Mouse (Mus musculus) embryonic stem cell, embryonic (primary cell): ENCODE results near the gene Ednrb.

ENCODE experiments used
- CTCF ChIA-PET, 4 experiments: fragments of 300-600 bp in 2 of 4; fragments of 350-600 bp in 2 of 4; sonication (Branson Sonifier 250); formaldehyde crosslinking; loops; one replicate each; lab custom pipeline; 2022; ENCODE audit warnings: inconsistent platforms in 2 of 4; lab: Charles Lee
- POLR2A ChIA-PET, 4 experiments: fragments of 300-600 bp in 2 of 4; fragments of 350-600 bp in 2 of 4; sonication (Branson Sonifier 250); formaldehyde crosslinking; loops; one replicate each; lab custom pipeline; 2022; ENCODE audit warnings: antibody characterized with exemption in 4 of 4, inconsistent platforms in 1 of 4; lab: Charles Lee

The Ednrb gene

DNA sequence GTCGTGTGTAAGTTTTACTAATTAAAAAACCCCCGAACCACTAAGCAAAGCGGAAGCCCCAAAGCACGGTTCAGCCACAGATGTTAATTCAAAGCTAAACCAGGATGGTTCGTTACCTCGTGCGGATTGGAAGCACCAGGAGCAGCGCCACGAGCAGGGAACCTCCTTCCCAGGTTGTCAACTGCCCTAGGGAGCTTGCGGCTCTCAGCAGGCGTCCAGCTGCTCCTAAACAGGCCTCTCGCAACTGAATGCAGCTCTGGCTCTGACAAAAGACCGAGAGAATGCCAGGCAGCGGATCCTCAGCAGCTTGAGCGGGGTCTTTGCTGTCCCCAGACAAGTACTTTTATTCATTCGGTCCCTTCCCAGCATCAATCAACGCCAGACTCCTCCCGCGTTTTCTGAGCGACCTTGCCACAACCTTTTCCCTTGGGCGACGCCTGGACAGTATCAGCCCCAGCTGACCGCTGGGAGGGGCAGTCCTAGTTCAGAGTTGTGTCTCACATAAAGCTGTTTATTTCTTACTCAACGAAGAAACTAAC is at the start of gene Ednrb:
Ednrb (minus strand) TSS at position 392 of the 539 bp plus-strand sequence.
- CTCF ChIA-PET = interaction anchor here in 1 of 4 experiments (0.6 kb wide), 2 partner anchors 124 to 129 kb away, joined by 3 to 5 read pairs; no protein-coding TSS in a partner anchor
- POLR2A ChIA-PET = interaction anchor here in 1 of 4 experiments (1.4 kb wide), 1 partner anchor 8 kb away, joined by 3 read pairs; no protein-coding TSS in a partner anchor

DNA sequence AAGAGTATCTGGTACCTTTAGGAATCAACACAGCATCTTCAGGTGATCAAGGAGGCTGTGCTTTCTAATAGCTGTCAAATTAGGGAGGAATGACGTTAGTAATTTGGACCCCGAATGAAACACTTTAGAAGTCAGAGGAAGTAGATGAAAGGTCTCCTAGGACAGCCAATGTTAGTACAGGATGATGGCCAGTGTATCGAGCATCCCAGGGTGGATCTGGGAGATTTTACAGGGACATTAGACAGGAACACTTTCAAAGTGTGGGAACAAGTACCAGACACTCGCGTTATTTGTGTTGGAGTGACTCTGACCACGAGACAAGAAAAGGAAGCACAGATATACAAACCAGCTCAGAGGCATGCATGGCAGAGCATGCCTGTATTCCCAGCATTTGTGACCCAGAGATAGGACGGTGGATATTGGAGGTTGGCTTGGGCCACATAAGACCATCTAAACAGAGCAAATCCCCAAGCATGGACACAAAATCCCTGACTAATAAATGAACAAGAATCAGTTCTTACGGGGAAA is 48.3 kb upstream of the Ednrb start:
- CTCF ChIA-PET = interaction anchor here in 1 of 4 experiments (0.6 kb wide), 1 partner anchor 11 kb away, joined by 3 read pairs; no protein-coding TSS in a partner anchor
- POLR2A ChIA-PET = no interaction called here

DNA sequence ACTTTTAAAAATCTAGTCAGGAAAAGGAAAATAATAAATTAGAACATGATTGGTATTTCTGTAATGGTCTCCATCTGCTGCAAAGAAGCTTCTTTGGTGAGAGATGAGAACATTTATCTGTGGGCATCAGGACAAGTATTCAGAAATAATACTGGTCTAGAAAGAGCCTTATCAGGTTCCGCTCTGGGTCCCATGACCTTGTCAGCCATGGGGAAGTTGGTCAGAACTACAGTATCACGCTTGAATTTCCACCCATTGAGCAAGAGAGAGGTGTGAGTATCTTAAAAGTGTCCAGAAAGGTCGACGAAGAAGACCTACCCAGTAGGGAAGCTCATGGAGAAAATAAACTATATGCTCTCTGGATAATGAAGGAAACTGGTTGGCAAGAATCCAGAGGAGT is 46.6 kb upstream of the Ednrb start:
- CTCF ChIA-PET = interaction anchor here in 1 of 4 experiments (0.6 kb wide), 1 partner anchor 333 kb away, joined by 5 read pairs; no protein-coding TSS in a partner anchor
- POLR2A ChIA-PET = interaction anchor here in 1 of 4 experiments (0.6 kb wide), 1 partner anchor 58 kb away, joined by 3 read pairs; no protein-coding TSS in a partner anchor

DNA sequence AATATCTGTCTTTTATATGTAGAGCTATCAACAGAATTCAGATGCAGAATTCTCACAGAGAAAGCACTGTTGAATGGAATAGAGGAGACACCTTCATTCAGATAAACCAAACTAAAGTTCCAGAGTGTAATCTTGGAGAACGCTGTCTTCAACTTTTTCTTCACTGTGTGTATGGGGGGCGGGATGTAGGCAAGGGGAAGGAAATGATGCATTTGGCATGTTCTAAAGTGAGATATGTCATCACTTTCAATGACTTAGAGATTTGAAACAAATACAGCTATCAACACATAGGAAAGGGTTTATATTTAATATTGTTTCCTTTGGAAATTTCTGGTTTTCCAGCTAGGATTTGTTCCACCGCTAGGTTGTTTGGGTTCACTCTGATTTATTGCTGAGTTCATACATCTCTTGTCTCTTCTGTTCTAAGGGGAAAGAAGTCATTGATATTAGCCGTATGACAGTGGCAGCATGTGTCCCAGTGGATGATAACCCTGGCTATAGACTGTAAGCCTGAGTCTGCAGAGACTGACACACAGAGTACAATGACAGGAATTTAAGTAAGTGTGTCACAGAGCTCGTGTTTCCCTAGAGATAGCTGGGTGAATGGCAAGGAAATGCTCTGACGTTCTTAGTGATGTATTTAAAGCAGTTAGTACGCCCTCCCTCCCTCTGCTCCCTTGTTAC is 40.8 kb upstream of the Ednrb start:
- CTCF ChIA-PET = no interaction called here
- POLR2A ChIA-PET = no interaction called here

DNA sequence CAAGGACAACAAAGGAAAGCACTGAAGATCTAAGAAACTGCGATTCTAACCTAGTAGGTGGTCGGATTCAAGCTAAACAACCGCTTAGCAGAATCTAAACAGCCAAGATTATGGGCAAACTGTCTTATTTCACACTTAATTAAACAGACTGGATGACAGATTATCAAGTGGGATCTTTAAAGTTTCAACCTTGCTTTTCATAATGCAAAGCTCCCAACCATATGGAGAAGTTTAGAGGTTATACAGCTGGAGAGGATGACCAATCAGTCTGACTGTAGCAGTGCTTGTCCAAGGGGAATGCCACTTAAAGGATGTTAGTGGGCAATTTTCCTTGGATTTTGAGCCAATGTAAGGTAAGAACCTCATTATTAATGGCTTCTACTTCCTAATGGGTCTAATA is 38.7 kb upstream of the Ednrb start:
- POLR2A ChIA-PET = no interaction called here
- CTCF ChIA-PET = no interaction called here

DNA sequence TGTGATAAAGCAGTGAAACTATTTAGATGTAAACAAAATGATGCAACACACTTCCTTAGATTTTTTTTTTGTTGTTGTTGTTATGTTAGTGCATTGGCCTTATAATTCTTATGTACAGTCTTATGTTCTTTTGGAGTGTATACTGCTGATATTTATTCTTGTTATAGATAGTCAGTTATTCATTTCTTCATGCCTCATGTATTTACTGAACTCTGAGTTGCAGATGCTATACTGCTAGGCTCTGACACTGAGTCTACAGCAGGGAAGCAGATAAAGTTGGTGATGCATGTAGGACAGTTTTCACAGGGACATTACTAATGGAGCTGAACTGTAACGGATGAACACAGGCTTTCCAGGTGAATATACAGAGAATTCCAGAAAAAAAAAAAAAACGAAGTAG is 32.9 kb upstream of the Ednrb start:
- CTCF ChIA-PET = no interaction called here
- POLR2A ChIA-PET = no interaction called here

DNA sequence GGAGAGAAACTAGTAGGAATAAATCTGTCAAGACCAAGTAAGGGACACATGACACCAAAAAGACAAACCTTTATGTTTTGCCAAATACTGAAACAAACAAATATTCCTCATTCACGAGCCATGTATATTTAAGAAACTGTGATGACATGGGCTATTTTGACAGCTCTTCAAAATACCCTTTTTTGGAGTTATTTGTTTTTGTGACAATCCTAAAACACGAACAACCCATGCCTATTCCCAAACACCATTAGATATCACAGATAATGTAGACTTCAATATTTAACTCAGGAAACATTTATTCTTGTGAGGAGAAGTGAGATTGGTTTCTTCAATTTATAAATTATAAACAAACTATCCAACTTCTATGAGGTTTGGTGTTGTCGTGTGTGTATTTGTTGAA is 32.4 kb upstream of the Ednrb start:
- ChIA-PET CTCF (no interaction called here), POLR2A (no interaction called here)

DNA sequence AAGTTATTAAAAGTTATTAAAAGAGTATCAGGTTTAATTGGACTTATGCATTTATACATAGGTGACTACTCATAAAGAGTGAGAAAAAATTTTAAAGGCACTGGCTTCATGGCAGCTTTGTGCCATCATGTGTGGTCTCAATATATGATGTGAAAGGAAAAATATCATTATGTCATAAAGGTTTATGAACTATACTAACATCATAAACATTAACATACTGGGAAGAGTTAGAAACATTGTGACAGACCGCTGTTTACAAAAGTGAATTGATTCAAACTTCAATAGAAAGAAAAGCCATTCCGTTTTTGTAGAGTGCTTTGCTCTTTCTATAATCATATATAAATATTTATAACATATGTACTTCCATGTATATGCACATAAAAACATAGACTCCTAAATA is 22.4 kb upstream of the Ednrb start:
- ChIA-PET POLR2A (no interaction called here), CTCF (no interaction called here)

DNA sequence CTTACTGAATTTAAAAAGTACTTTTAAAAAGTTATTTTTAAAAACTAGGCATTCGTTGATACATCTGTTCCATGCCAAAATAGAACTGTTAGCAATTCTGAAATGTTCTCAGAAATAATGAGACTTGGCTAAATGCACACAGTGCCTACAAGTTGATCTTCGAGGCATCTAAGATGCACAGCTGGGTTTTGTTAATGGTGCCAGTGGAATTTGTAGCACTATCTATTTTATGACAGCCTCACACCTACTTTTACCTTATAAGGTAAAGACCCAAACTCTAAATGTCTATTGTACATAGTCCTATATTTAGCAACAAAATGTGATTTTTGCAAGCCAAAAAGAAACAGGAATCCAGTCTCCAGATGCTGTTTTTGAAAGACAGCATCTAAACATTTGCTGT is 21.0 kb upstream of the Ednrb start:
- ChIA-PET CTCF (no interaction called here), POLR2A (no interaction called here)

DNA sequence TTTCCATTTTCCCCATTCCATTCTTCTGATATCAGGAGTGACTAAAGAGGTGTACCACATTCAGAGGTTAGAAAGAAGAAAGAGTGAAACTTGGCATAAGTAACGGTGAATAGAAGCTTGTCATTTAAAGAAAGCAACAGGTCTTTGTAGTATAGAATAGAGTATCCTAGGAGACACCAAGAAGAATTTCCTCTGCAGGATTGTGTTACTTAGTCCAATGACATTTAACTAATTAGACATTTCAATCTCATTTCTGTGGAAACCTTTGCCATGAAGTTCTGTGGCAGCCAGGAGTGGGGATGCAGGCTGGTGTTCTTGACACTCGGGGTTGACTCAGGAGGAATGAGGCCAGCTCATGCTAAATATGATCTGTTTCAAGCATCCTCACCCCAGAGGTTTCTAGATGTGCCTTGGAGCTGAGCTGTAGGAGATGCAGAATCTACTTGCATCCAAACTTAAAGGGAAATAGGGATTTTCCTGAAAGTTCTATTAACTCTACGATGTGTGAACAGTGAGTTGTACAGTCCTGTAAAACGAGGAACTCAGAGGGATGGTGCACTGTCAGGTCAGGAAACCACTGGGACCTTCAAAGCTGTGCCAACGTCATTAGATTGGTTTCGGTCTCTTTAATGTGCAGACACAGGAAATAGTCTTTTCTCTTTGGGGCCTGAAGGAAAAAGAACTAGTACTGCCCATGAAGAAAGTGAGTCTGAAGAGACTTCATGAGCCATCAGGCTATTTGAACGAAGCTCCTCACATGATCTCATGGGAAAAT is 6.1 kb upstream of the Ednrb start:
- CTCF ChIA-PET = no interaction called here
- POLR2A ChIA-PET = no interaction called here

DNA sequence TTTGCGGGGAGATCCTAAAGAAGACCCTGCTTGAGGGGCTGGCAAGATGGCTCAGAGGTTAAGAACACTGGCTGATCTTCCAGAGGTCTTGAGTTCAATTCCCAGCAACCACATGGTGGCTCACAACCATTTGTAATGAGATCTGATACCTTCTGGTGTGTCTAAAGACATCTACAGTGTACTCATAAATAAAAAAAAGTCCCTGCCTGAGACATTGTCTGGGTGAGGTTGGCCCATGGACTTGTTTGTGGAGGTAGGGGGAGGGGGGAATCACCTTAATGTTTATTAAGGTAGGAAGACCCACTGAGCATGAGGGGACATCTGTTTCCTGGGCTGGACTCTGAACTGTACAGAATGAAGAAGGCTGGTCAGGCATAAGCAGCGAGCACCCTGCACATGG is 1.5 kb upstream of the Ednrb start:
- CTCF ChIA-PET = no interaction called here
- POLR2A ChIA-PET = no interaction called here

DNA sequence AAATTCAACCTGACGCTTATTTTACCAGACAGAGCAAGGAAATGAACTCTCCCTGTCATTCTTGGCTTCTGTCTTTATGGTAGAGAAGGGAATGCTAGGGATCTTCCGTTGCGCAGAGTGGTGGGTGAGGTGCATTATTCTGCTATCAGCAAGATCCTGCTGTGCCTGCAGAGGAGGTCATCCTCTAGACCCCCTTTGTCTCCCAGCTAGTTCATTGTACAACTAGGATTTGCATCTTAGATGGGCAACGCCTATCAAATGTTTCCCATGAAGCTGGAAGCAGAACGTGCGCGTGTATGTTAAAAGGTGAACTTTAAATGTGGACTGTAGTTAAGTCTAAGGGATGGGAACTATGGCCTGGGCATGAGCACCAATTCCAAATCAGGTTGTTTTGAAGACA is 742 bp upstream of the Ednrb start:
- ChIA-PET CTCF (interaction anchor here in 1 of 4 experiments (0.6 kb wide), 1 partner anchor 130 kb away, joined by 3 read pairs; no protein-coding TSS in a partner anchor), POLR2A (interaction anchor here in 1 of 4 experiments (1.4 kb wide), 1 partner anchor 9 kb away, joined by 3 read pairs; no protein-coding TSS in a partner anchor)

DNA sequence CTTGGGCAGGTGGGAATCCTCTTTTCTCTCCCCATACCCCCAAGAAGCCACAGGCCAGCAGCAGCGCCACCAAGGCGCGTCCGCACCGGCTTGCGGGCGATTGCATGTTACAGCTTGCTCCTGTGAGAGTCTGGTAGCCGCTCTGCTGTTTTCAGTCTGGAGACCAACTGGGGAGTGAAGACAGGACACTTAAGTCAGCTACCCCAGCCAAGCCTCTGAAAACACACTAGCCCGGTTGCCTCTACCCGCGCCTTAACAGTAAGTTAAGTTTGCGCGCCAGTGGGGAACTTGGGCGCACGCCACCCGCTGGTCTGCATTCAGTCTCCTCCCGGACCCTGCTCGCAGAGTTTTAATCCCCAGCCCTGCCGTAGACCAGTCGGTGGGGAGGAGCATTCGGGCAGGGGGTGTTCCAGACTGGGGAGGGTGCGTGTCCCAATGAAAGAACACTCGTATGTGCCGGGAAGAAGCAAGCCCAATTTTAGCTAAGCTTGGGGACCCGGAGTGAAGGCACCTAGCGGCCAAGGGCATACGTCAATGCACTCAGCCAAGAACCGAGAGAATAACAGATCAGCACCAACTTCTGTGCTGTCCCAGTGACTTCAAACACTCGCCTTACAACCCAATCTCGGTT is 716 bp downstream of the Ednrb start:
- ChIA-PET CTCF (interaction anchor here in 2 of 4 experiments (0.5 to 0.6 kb wide), 2 partner anchors 117 to 134 kb away, joined by 3 to 5 read pairs; no protein-coding TSS in a partner anchor), POLR2A (interaction anchor here in 1 of 4 experiments (1.4 kb wide), 1 partner anchor 8 kb away, joined by 3 read pairs; no protein-coding TSS in a partner anchor)

DNA sequence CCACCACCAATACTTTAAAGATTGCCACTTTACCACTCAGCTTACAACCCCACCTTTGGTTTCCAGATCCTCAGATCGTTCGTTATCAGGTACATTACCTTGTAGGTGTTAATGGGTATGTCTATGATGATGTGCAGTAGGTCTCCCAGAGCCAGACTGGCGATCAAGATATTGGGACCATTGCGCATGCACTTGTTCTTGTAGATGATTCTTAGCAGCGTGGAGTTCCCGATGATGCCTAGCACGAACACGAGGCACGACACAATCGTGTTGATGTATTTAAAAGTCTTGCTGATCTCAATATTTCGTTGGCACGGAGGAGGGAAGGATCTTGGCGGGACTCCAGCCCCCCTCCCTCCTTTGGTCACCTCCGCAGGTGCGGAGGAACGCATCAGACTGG is 1.3 kb downstream of the Ednrb start:
- CTCF ChIA-PET = interaction anchor here in 1 of 4 experiments (0.6 kb wide), 1 partner anchor 133 kb away, joined by 3 read pairs; no protein-coding TSS in a partner anchor
- POLR2A ChIA-PET = no interaction called here

DNA sequence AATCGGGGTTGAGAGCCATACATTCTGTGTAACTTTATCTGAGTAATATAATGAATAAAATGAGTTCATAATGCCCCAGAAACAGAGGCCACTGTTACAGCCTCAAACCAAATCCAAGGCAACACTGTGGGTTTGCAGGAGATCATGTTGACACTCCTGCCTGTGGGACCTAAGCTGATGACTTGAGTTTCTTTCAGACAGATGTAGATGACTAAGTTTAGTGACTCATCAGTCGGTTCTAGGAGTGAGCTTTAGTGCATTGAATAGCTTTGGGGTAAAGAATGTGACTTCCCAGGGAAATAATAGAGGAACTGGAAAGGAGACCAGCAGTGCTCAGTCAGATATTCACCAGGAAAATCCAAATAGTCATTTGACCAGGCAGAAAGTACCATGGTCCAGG is 3.8 kb downstream of the Ednrb start:
- CTCF ChIA-PET = no interaction called here
- POLR2A ChIA-PET = no interaction called here

DNA sequence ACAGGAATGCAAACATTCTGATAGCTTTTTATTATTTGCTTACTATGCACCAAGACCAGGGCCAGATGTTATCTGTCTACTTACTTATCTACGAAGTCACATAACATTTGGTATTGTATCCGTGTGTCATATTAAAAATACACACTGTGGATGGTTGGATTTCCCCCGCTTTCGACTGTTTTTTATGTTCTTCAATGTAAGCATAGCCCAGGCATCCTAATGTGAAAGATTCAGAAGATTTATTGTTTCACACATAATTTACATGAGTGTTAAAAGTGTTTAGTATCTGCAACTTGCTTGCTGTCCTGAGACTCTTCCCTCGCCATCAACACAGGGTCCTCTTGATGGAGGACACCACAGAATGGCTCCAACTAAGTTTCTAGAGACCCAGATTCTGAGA is 5.3 kb downstream of the Ednrb start:
- ChIA-PET CTCF (no interaction called here), POLR2A (no interaction called here)

DNA sequence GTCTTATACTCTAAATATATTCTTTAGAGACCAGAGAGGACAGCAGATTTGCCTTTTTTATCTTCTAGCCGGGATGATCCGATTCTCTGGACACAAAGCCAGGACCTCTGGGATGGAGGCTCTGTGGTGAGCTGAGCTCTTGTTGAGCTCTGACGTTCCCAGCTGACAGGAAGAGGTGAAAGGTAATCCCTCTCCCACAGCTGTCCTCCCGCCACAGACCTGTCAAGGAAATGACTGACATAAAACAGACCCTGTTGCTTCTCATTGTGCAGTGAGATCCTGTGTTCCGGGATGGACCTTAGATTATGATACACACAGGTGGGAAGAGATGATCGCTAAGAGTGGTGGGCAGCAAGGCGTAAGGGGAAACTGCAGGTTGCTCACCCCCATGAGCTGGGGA is 9.6 kb downstream of the Ednrb start:
- CTCF ChIA-PET = no interaction called here
- POLR2A ChIA-PET = no interaction called here

DNA sequence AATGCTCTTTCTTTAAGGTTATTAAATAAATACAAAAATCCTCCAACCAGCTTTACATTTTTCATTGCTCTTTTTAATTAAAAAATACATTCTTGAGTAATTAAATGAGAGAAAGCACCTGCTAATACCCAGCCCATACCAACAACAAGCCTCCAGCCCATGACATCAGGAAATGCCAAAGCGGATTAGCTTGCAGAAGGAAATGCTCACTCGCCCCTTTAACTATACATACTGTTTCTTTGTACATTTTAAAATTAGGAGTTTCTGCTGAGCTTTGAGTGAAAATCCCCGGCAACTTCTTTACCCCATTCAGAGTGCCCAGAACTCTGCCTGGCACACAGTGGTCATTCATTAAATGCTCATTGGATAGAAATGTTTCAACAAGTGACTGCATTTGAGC is 10.1 kb downstream of the Ednrb start:
- CTCF ChIA-PET = no interaction called here

DNA sequence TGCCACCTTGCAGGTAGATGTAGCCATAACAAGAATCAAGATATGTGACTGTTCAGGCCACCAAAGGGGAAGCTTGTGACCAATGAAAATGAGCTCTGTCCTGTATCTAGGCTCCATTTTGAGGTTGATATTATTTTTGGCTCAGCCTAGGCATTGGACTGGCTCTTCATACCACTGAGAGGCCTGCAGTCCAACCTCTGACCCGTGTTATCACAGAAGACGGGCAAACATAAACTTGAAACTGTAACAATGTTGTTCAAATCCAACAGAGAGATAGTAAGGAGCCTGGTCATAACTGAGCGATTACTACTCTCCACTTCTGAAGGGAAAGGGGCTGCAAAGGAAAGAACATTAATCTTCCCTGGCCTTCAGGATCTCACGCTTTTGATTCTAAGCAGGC is 11.7 kb downstream of the Ednrb start:
- CTCF ChIA-PET = no interaction called here
- POLR2A ChIA-PET = interaction anchor here in 1 of 4 experiments (0.6 kb wide), 1 partner anchor 59 kb away, joined by 3 read pairs; no protein-coding TSS in a partner anchor

More for the DNA sequence above, 10.1 kb downstream of the Ednrb start:
- POLR2A ChIA-PET = no interaction called here
